Mouse (Mus musculus): Measurements from ENCODE around the gene Zfp607b.

GRCm38 (mm10) chr7:27657824-27658395 lies 31.2 kb upstream of the Zfp607b start:
- TF ChIP-seq CTCF (IDR thresholded peaks at IDR 0.05; ENCODE audit: borderline replicate concordance, insufficient read depth, low read depth, low read length), result no peak
- TF ChIP-seq POLR2A (IDR thresholded peaks at IDR 0.05; ENCODE audit: borderline replicate concordance, insufficient read depth, low read length), result no peak
